Mouse (Mus musculus) spleen, postnatal 4 days (tissue): Measurements from ENCODE around the gene Timm50.

Source experiments
- DNase-seq, 2 experiments: peaks; one replicate each; pipeline ENCODE4 v3.0.0; 2022; ENCODE audit warnings: low spot score in 2 of 2

Timm50 gene

DNA sequence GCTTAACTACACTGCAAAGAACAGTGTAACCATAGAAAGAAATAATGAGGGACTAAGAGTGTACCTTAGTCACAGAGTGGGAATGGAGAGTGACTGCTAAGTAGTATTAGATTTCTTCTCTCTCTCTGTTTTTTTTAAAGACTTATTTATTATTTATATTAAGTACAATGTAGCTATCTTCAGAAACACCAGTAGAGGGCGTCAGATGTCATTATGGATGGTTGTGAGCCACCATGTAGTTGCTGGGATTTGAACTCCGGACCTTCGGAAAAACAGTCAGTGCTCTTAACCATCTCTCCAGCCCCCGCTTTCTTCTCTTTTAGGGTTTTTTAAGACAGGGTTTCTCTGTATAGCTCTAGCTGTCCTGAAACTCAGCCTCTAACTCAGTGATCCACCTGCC lies 14.6 kb upstream of the Timm50 start:
- no peak for DNase-seq

DNA sequence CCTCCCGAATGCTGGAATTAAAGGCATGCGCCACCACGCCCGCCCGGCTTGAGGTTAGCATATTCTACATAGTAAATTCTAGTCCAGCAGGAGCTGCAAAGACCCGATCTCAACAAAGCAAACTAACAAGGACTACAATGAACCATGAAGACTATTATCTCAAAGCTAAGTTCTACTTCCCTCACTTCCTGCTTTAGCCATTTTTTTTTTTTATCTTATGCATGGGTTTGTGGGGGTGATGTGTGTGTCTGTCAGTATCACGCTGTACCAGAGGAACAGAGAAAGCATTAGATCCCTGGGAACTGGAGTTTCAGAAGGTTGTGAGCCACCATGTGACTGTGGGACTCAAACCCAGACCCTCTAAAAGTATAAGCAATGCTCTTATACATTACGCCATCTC lies 13.4 kb upstream of the Timm50 start:
- DNase-seq: no peak

DNA sequence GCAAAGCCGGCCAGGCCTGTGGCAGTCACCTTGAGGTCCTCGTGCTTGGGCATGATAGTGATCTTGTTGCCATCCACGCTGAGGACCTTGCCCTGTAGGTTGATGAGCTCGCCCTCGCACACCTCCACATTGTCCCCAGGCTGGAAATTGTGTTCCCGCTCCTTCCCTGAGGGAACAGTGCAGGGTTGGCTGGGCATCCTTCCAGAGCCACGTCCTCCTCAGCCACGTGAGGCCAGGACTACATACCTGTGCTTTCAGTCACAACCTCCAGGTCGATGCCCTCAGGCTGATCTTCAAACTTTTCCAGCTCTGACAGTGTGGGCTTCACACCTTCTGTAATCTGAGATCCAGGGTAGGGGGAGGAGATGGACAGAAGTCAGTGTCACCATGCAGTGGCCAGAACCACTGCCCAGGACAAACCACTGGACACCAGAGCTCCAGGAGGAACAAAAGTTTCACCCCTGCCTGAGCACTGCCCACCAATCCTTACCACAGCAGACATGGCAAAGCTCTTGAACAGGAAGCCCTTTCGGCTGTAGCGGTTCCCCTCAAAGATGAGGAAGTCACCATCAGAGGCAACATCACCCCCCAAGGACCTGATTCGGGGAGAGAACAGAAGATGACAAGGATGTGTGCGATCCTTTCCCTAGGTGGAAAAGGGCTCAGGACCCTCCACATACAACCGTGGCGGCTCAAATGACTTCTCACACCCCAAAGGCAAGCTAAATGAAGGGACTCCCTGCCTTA lies 10.3 kb upstream of the Timm50 start:
- no peak for DNase-seq

GRCm38 (mm10) chr7:28318714-28319113 lies 6.8 kb upstream of the Timm50 start:
- no peak for DNase-seq

DNA sequence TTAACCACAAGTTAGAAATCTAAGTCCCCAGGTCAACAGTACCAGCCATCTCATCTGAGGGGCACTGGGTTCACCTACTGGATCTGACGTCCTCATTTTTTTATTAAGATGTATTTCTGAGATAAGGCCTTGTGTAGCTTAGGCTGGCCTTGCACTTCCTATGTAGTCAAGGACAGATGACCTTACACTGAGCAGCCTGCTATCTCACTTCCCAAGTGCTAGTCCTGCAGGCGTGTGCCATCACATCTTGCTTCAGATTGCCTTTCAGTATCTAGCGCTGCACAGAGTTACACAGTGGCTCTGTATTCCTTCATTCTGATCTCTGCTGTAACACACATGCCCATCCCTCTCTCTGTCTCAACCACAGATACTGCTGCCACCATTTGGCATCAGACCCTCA lies 6.2 kb upstream of the Timm50 start:
- no peak for DNase-seq

DNA sequence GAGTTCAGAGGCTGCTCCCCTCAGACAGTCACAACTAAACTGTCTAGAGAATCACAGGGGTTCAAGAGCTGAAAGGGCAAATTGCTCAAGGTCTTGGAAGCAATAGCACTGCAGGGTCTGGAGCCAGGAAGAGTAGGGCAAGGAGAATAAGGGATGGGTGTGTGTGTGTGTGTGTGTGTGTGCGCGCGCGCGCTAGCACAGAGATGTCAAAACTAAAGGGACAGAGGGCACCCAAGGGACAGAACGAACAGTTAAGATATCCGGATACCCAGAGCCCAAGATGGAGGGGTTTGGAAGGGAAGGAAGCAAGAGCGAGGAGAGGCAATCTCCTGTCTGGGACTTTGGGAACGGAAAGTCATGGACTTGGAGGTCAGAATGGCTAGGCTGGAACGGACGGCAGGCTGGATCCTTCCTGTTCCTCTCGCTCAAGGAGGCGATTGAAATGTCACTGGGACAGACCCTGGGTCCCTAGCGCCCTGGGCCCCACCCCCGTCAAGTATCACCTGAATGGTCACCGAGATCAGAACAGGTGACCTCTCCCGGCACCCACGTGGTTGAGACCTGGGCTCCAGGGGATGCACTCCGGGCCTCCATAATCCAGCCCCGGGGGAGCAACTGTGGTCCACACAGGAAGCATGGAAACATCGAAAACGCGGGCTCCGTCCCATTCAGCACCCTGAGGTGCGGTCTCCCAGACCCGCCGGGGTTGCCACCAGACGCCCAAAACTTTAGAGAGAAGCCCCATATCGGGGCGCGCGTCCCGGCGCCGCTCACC lies 534 bp downstream of the Timm50 start:
- no peak for DNase-seq

- DNase-seq: no peak
These were observed 2.1 kb downstream of the Timm50 start for GRCm38 (mm10) chr7:28309737-28310136.

DNA sequence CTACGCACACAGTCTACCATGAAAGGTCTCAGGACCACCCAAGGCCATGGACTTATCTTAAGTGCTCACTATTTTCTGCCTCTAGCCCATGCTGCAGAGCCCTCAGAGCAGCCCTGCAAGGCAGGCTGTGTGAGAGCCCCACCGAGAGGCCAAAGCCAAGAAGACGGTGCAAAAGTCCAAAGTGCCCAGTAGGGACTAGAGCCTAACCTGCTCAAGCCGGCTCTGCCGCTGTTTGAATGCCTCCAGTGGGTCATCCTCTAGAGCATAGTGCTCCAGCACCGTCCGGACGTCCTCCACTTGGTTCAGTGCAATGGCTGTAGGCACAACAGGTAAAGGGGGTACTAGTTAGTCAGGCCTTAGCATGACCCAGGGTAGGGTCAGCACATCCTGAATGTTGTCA lies 5.7 kb downstream of the Timm50 start:
- DNase-seq: no peak

- no peak for DNase-seq
These were observed 6.2 kb downstream of the Timm50 start for GRCm38 (mm10) chr7:28305641-28306040.

GRCm38 (mm10) chr7:28301616-28302433 lies 10.0 kb downstream of the Timm50 start, which contains the start of gene Dll3:
TSS of gene Dll3 (minus strand) at chr7:28302238.
- peak; percentile 56 to 79 for DNase-seq

GRCm38 (mm10) chr7:28298837-28299625 lies 12.8 kb downstream of the Timm50 start:
- DNase-seq: no peak

DNA sequence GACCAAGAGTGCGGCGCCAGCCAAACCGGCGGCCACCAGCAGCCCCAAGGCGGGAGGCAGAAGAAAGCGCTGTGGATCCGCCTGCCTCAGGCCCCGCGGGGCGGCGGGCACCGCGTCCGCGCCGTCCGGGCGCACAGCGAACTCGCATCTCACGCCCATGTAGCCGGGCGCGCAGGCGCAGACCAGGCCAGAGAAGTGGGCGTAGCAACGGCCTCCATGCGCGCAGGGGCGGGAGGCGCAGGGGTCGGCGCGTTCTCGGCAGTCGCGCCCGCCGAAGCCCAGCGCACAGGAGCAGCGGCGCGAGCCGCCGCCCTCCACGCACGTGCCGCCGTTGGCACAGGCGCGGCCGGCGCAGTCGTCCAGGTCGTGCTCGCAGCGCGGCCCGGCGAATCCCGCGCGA lies 17.4 kb downstream of the Timm50 start:
- DNase-seq: peak in 1 of 2 experiments; percentile 27

- DNase-seq: no peak
These were observed 21.0 kb downstream of the Timm50 start, which contains the start of gene Selenov for GRCm38 (mm10) chr7:28290638-28291590. TSS of gene Selenov (minus strand) at chr7:28291186.

DNA sequence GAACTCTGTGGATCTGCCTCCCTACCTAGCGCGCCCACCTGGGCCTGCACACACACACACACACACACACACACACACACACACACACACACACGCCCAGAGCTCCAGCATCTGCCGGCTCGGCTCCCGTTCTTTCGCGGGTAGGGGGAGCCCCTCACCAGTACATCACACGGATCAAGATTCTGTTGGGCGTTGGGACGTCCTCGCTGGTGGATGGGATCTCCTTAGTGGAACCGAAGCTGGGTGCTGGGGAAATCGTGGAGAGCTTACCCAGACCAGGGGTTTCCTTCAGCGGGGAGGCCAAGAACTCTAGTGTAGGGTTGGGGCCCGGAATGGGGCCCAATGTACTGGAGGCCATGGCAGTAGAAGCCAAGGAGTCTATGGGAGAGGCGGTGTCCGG lies 21.7 kb downstream of the Timm50 start:
- DNase-seq: no peak

- no peak for DNase-seq
These were observed 31.2 kb downstream of the Timm50 start for GRCm38 (mm10) chr7:28280630-28281029.

GRCm38 (mm10) chr7:28278279-28278652 lies 33.6 kb downstream of the Timm50 start:
- no peak for DNase-seq

DNA sequence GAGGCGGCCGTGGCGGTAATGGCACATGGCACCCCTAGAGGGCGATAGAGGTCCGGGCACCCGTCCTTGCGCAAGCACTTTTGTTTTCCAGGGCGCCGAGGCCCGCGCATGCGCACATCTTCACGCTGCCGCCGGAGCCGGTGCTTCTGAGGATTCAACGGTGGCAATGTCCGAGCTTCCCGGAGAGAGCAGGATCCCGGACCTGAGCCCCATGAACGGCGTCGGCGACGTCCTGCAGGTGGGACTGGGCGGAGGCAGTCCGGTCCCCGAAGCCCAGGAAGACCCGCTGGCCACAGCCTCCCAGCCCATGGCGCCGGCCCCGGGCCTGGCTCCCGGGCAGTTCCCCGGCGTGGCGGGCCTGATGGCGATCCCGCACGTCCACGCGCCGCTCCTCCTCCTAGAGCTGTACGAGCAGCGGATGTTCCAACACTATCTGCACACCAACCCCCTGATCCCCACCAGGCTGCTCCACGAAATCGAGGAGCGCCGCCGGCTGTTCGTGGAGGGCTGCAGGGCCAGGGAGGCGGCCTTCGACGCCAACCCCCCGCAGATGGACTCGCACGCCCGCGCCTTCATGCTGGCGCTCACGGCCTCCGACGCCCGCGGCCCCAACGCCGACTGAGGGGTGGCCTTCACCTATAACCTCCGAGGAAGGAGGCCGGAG lies 34.1 kb downstream of the Timm50 start, which contains the start of gene Eid2b:
Eid2b (plus strand) TSS at position 125 of the 664 bp plus-strand sequence.
- peak; percentile 95 to 99 for DNase-seq

- no peak for DNase-seq
These were observed 34.6 kb downstream of the Timm50 start for GRCm38 (mm10) chr7:28277237-28277614.

GRCm38 (mm10) chr7:28271761-28272160 lies 40.1 kb downstream of the Timm50 start:
- DNase-seq: no peak

DNA sequence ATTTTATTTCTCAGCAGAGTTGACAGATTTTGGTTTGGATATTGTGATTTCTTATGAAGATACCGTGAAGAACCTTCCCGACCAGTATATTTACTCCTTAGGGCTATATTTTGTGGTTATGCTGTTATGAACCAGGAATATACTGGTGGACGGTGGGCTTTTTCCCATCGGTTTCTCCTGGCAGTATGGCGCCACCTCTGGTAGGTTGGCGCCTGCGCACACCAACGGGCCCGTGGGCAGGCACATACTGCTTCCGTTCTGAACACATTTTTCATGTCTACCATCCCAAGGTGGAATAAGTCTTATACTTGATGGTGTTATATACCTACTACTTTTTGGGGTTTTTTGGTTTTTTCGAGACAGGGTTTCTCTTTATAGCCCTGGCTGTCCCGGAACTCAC lies 42.5 kb downstream of the Timm50 start:
- DNase-seq: no peak
